Mouse (Mus musculus) G1E-ER4 (cell line): ENCODE measurements around the gene Keap1. TPM values are rescaled to one million over a fixed set of nuclear protein-coding genes. Genes with fewer than 3 reads are reported as not detected.

Source experiments
- GATA1 ChIP-seq: IDR thresholded peaks from one replicate; pipeline ENCODE4 v1.8.0; 2012; ENCODE audit warnings: low read length, inconsistent platforms
- polyA plus RNA-seq: library from polyadenylated mRNA; stranded (reverse); fragments of >175 nt; gene quantifications from 2 replicates; pipeline ENCODE4 v1.2.3, GENCODE M21; 2012

Keap1 gene
- polyA plus RNA-seq, 1 experiment = 86.5 TPM

- no peak for TF ChIP-seq GATA1
Observed at GRCm38 (mm10) chr9:21266889-21267288, 27.7 kb upstream of the Keap1 start.

GRCm38 (mm10) chr9:21265611-21266010 lies 26.4 kb upstream of the Keap1 start:
- TF ChIP-seq GATA1 = no peak

- no peak for TF ChIP-seq GATA1
Observed at GRCm38 (mm10) chr9:21265000-21265561, 25.9 kb upstream of the Keap1 start, which contains the start of gene Atg4d. Gene Atg4d (plus strand): TSS chr9:21265293.

- no peak for TF ChIP-seq GATA1
Observed at GRCm38 (mm10) chr9:21264272-21264999, 25.3 kb upstream of the Keap1 start.

- TF ChIP-seq GATA1 = no peak
Observed at GRCm38 (mm10) chr9:21261831-21262230, 22.7 kb upstream of the Keap1 start.

- no peak for TF ChIP-seq GATA1
Observed at GRCm38 (mm10) chr9:21260491-21261040, 21.4 kb upstream of the Keap1 start.

- no peak for TF ChIP-seq GATA1
Observed at GRCm38 (mm10) chr9:21254690-21255089, 15.5 kb upstream of the Keap1 start.

GRCm38 (mm10) chr9:21251116-21251735 lies 12.1 kb upstream of the Keap1 start:
- TF ChIP-seq GATA1 = no peak

- no peak for TF ChIP-seq GATA1
Observed at GRCm38 (mm10) chr9:21250509-21250908, 11.3 kb upstream of the Keap1 start.

GRCm38 (mm10) chr9:21249629-21250508 lies 10.7 kb upstream of the Keap1 start:
- no peak for TF ChIP-seq GATA1

- no peak for TF ChIP-seq GATA1
Observed at GRCm38 (mm10) chr9:21248326-21248725, 9.2 kb upstream of the Keap1 start, which contains the start of gene S1pr5. Gene S1pr5 (minus strand): TSS chr9:21248443.

GRCm38 (mm10) chr9:21246342-21246741 lies 7.2 kb upstream of the Keap1 start:
- TF ChIP-seq GATA1 = no peak

- no peak for TF ChIP-seq GATA1
Observed at GRCm38 (mm10) chr9:21245113-21245487, 5.9 kb upstream of the Keap1 start.

- no peak for TF ChIP-seq GATA1
Observed at GRCm38 (mm10) chr9:21244428-21245112, 5.4 kb upstream of the Keap1 start.
